Mouse (Mus musculus): ENCODE measurements at regions not wholly inside any gene's neighbourhood (a gene's known extent, or its start where the extent isn't known, plus 50 kb on each side); places are given as distances from the start of the nearest gene placed in this dataset.

DNA sequence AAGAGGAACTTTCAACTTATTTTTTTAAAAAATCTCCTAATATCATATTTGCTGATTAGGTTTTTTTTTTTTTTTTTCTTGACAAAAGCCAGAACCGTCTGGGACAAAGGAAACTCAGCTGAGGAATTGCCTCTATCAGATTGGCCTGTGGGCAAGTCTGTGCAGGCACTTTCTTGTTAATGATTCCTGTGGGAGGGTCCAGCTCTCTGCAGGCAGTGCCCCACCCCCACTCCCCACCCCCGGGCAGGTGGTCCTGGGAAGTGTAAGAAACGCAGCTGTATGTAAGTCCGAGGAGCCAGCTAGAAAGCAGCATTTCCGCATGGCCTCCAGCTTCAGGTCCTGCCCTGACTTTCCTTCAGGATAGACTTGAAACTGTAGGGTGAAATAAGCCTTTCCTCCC, 377.7 kb downstream of the Sox2 start:
- H3K27ac ChIP-seq (ENCODE audit: insufficient read depth, low read depth, low read length): no peak overlapping the region
- no peaks in the 10 kb centered on the region for H3K4me1 ChIP-seq (ENCODE audit: control insufficient read depth, insufficient read depth, low read length)
- H3K4me3 ChIP-seq (ENCODE audit: insufficient read depth, low read length): no peak overlapping the region
- TF ChIP-seq CTCF (IDR thresholded peaks at IDR 0.05; ENCODE audit: low read depth, low read length) (no peak), POLR2A (IDR thresholded peaks at IDR 0.05; ENCODE audit: borderline replicate concordance, low read depth, low read length) (no peak)

DNA sequence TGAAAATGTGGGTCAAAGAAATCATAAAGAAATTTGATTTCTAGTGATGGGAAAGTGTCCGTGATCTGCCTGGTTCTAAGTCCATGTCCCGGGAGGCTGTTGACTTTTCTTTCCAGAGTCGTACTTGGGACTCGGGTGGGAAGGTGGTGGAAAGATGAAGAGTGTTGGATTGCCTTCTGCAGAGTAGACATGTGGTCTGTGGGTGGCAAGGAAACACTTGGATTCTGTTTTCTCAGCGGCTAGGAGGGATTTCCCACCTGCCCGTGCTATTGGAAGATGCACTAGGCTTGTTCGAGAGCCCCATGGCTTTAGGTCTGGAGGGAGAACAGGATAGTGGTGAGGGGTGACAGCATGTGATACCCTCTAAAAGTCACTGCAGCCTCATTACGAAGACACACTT, 379.7 kb downstream of the Sox2 start:
- no peak for TF ChIP-seq CTCF (IDR thresholded peaks at IDR 0.05; ENCODE audit: low read depth, low read length)
- TF ChIP-seq POLR2A (IDR thresholded peaks at IDR 0.05; ENCODE audit: borderline replicate concordance, low read depth, low read length): no peak
- Histone ChIP-seq H3K4me3 (ENCODE audit: insufficient read depth, low read length) (no peak overlapping the region), H3K4me1 (ENCODE audit: control insufficient read depth, insufficient read depth, low read length) (no peaks in the 10 kb centered on the region), H3K27ac (ENCODE audit: insufficient read depth, low read depth, low read length) (no peak overlapping the region)

DNA sequence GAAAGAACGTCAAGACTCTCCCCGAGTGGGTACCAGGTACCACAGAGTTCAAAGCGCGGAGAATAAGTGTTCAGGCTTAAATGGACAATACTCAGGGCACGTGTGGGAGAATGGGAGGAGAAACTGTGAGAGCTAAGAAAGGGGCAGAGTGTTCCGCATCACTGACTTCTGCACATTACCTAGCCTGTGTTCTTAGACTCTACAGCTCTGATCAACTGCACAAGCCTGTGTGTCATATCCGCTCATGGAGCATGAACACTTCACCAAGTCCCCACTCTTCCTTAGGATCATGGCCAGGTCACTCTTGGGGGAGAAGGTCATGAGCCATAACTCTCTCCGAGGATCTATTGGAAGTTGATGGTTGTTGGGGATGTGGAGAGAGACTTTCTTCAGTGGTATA, 383.4 kb downstream of the Sox2 start:
- TF ChIP-seq POLR2A (IDR thresholded peaks at IDR 0.05; ENCODE audit: borderline replicate concordance, low read depth, low read length): no peak
- TF ChIP-seq CTCF (IDR thresholded peaks at IDR 0.05; ENCODE audit: low read depth, low read length): no peak
- Histone ChIP-seq H3K4me3 (ENCODE audit: insufficient read depth, low read length) (no peak overlapping the region), H3K27ac (ENCODE audit: insufficient read depth, low read depth, low read length) (no peak overlapping the region), H3K4me1 (ENCODE audit: control insufficient read depth, insufficient read depth, low read length) (no peaks in the 10 kb centered on the region)

DNA sequence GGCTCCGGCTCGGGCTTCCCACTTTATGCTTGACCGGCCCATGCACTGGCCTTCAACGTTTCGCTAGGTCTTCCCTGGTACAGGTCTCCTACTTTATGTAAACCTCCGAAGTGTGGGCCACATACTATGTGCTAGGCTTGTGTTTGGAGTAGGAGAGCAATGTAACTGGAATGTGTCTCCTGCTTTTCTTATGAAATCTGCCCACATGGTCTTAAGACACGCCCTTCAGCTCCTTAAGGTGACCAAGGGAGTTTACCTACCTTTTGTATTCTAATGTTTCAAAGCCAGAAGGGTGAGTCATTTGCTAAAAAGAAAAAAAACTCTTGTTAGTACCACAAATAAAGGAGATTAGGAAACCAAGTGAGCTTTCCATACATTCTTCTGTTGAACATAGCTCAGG, 385.0 kb downstream of the Sox2 start:
- H3K27ac ChIP-seq (ENCODE audit: insufficient read depth, low read depth, low read length): no peak overlapping the region
- H3K4me1 ChIP-seq (ENCODE audit: control insufficient read depth, insufficient read depth, low read length): no peaks in the 10 kb centered on the region
- no peak overlapping the region for H3K4me3 ChIP-seq (ENCODE audit: insufficient read depth, low read length)
- no peak for TF ChIP-seq CTCF (IDR thresholded peaks at IDR 0.05; ENCODE audit: low read depth, low read length)
- no peak for TF ChIP-seq POLR2A (IDR thresholded peaks at IDR 0.05; ENCODE audit: borderline replicate concordance, low read depth, low read length)

DNA sequence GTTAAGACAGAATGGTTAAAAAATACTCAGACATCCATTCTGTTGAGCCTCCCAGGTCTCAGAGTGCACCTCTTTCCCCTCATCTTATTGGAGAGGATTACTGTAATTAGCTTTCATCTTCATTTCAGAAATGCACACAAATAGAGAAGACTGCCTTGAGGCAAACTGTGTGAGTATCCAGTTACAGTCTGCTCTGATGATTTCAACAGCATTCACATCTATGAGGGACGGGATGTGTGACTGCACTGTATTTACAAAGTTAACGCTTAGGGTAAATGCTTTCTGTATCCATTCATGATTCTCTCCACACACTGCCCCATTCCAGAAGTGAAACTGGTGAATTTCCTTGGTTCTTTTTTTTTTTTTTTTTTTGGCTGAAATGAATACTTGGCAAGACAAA, 393.5 kb downstream of the Sox2 start:
- no peak for TF ChIP-seq CTCF (IDR thresholded peaks at IDR 0.05; ENCODE audit: low read depth, low read length)
- TF ChIP-seq POLR2A (IDR thresholded peaks at IDR 0.05; ENCODE audit: borderline replicate concordance, low read depth, low read length): no peak
- H3K4me1 ChIP-seq (ENCODE audit: control insufficient read depth, insufficient read depth, low read length): no peaks in the 10 kb centered on the region
- H3K4me3 ChIP-seq (ENCODE audit: insufficient read depth, low read length): no peak overlapping the region
- H3K27ac ChIP-seq (ENCODE audit: insufficient read depth, low read depth, low read length): no peak overlapping the region

DNA sequence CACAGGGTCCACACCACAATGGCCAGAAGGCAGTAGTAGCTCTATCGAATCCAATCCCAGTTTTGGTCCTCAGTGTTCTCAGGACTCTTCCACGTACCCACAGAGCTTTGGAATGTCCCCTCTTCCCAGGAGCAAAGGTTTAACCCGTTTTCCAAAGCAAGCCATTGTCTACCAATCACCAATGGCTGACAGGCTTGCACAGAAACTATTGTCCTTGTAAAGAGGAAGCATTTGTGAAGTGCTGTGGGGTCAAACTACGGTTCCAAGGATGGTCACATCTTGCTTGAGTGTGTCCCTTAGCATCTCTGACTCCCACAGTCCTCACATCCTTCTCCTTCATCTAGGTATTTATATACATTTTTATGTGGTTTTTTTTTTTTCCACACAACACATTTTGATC, 409.2 kb downstream of the Sox2 start:
- H3K4me3 ChIP-seq (ENCODE audit: insufficient read depth, low read length): no peak overlapping the region
- no peak overlapping the region for H3K27ac ChIP-seq (ENCODE audit: insufficient read depth, low read depth, low read length)
- H3K4me1 ChIP-seq (ENCODE audit: control insufficient read depth, insufficient read depth, low read length): no peaks in the 10 kb centered on the region
- no peak for TF ChIP-seq CTCF (IDR thresholded peaks at IDR 0.05; ENCODE audit: low read depth, low read length)

DNA sequence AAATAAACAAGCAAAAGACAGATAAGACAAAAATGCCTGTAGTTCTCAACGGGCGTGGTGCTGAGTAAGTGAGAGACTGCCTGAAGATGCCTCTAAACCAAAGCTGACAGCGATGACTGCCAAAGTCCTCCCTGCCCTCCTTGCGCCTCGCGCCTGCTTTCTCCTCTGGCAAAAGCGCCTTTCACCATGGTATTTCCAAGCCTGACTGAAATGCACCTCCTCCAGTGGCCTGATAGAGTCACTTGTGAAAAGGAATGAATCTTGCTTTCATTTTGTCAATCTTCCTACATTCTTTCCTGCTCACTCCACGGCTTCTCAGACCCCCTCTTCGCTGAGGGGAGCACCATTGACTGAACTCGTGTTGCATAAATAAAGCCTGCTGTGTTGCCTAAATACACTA, 409.8 kb downstream of the Sox2 start:
- no peaks in the 10 kb centered on the region for H3K4me1 ChIP-seq (ENCODE audit: control insufficient read depth, insufficient read depth, low read length)
- TF ChIP-seq POLR2A (IDR thresholded peaks at IDR 0.05; ENCODE audit: borderline replicate concordance, low read depth, low read length) (no peak), CTCF (IDR thresholded peaks at IDR 0.05; ENCODE audit: low read depth, low read length) (no peak)
- H3K27ac ChIP-seq (ENCODE audit: insufficient read depth, low read depth, low read length): no peak overlapping the region
- H3K4me3 ChIP-seq (ENCODE audit: insufficient read depth, low read length): no peak overlapping the region

DNA sequence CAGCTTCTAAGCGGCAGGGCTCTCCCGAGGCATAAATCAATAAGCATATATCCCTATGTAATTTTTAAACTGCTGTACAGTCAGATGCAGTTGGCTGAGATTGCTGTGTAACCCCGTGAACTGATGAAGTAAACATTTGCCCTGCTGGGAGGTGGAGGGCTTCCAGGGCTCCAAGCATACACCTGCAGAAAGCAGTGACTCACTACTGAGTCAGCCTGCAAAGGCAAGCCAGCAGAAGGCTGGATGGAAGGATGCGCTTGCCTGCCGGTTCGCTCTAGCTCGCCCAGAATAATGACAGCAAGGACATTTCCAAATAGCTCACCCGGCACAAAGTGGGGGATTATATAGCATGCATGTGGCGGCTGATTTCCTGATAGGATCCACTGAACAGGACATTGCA, 416.6 kb downstream of the Sox2 start:
- Histone ChIP-seq H3K27ac (ENCODE audit: insufficient read depth, low read depth, low read length) (no peak overlapping the region), H3K4me1 (ENCODE audit: control insufficient read depth, insufficient read depth, low read length) (no peaks in the 10 kb centered on the region), H3K4me3 (ENCODE audit: insufficient read depth, low read length) (no peak overlapping the region)
- TF ChIP-seq CTCF (IDR thresholded peaks at IDR 0.05; ENCODE audit: low read depth, low read length): no peak
- TF ChIP-seq POLR2A (IDR thresholded peaks at IDR 0.05; ENCODE audit: borderline replicate concordance, low read depth, low read length): no peak

DNA sequence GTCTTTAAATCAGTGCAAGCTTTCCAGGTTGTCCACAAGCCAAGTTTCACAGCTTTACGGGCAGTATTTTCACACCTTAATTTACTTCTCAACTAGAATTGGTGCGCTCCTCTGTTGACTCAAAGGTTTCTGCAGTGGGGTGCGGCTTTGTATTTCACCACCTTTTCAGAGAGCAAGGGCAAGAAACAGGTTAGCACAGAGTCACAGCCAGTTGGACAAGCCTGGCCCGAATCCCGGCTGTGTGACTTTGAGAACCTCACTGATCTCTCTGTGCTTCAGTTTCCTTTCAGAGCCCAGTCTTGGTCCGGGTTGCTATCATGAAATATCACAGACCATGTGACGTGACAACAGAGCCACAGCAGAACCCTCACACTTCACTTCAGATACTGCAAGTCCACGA, 418.4 kb downstream of the Sox2 start:
- Histone ChIP-seq H3K27ac (ENCODE audit: insufficient read depth, low read depth, low read length) (no peak overlapping the region), H3K4me3 (ENCODE audit: insufficient read depth, low read length) (no peak overlapping the region), H3K4me1 (ENCODE audit: control insufficient read depth, insufficient read depth, low read length) (no peaks in the 10 kb centered on the region)
- TF ChIP-seq POLR2A (IDR thresholded peaks at IDR 0.05; ENCODE audit: borderline replicate concordance, low read depth, low read length): no peak
- no peak for TF ChIP-seq CTCF (IDR thresholded peaks at IDR 0.05; ENCODE audit: low read depth, low read length)

DNA sequence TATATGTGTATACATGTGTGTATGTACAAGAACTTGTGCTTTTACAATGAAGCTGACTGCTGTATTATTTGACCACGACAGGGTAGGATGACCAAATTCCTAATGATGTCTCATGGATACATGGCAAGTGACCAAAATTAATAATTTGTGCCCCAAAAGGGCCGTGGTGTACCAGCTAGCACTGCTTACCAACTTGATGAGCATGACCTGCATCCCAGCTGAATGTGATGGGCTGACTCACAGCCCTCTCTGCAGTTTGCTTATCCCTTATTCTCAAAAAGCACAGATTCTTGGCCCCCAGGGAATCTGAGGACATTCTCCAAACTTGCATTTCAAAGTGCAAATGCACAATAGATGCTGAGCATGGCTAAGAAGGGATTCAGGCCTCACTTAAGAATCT, 420.8 kb downstream of the Sox2 start:
- no peak overlapping the region for H3K4me3 ChIP-seq (ENCODE audit: insufficient read depth, low read length)
- TF ChIP-seq CTCF (IDR thresholded peaks at IDR 0.05; ENCODE audit: low read depth, low read length) (no peak), POLR2A (IDR thresholded peaks at IDR 0.05; ENCODE audit: borderline replicate concordance, low read depth, low read length) (no peak)
- H3K27ac ChIP-seq (ENCODE audit: insufficient read depth, low read depth, low read length): no peak overlapping the region

DNA sequence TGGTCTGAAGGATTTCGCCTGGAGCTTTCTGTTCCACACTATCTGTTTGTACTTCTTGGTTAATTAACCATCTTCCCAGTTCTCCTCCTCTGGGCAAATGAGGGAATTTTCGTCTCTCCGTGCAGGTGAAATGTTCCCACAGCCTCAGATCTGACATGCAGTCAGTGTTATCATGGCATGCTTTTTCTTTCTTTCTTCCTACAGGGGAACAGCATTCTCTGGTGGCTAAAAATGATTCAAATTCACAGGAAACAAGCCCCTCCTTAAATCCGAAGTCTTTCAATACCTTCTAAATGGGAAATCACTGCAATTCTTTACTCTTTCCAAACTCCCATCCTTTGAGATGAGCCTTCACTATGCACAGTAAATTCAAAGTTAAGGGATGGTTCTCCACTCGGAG, 429.7 kb downstream of the Sox2 start:
- H3K27ac ChIP-seq (ENCODE audit: insufficient read depth, low read depth, low read length): no peak overlapping the region
- H3K4me1 ChIP-seq (ENCODE audit: control insufficient read depth, insufficient read depth, low read length): no peaks in the 10 kb centered on the region
- TF ChIP-seq CTCF (IDR thresholded peaks at IDR 0.05; ENCODE audit: low read depth, low read length) (no peak), POLR2A (IDR thresholded peaks at IDR 0.05; ENCODE audit: borderline replicate concordance, low read depth, low read length) (no peak)
- no peak overlapping the region for H3K4me3 ChIP-seq (ENCODE audit: insufficient read depth, low read length)

More for the DNA sequence above, 420.8 kb downstream of the Sox2 start:
- H3K4me1 ChIP-seq (ENCODE audit: control insufficient read depth, insufficient read depth, low read length): no peaks in the 10 kb centered on the region

Data from bone marrow macrophage, adult 2 months (primary cell).